Mouse (Mus musculus): ENCODE data around the gene Cdk5rap3.

DNA sequence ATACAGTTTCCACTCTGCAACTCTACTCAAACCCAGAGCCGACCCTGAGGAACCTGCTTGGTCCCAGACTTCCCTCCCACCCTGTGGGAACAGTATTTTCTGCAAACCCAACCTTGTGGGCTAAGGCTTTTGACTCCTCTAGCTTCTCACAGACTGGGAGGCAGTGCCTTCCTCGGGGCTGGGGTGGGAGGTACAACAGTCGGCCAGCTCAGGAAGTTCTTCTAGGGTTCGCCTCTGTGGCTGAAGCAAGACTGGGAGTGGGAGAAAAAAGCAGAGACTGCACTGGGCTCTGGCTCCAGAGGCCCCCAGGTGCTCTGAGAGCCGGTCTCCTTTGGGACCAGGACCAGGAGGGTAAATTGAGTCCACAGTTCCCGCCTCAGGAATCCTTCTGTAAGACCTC, 36.6 kb upstream of the Cdk5rap3 start:
- no peak for TF ChIP-seq POLR2A (IDR thresholded peaks at IDR 0.05; ENCODE audit: low read depth, low read length)
- TF ChIP-seq CTCF (IDR thresholded peaks at IDR 0.05; ENCODE audit: extremely low read depth, insufficient read length, insufficient replicate concordance, low read depth, low read length) = no peak
